Mouse (Mus musculus) c-Kit-positive CD71-positive TER-119-positive erythroid progenitor cells, embryonic 14.5 days (primary cell): Measurements from ENCODE around the gene Dpf3.

Experiments used
- DNase-seq: peaks from one replicate; pipeline ENCODE4 v3.0.0-alpha.2; 2013; ENCODE audit warnings: low spot score

Dpf3 gene

DNA sequence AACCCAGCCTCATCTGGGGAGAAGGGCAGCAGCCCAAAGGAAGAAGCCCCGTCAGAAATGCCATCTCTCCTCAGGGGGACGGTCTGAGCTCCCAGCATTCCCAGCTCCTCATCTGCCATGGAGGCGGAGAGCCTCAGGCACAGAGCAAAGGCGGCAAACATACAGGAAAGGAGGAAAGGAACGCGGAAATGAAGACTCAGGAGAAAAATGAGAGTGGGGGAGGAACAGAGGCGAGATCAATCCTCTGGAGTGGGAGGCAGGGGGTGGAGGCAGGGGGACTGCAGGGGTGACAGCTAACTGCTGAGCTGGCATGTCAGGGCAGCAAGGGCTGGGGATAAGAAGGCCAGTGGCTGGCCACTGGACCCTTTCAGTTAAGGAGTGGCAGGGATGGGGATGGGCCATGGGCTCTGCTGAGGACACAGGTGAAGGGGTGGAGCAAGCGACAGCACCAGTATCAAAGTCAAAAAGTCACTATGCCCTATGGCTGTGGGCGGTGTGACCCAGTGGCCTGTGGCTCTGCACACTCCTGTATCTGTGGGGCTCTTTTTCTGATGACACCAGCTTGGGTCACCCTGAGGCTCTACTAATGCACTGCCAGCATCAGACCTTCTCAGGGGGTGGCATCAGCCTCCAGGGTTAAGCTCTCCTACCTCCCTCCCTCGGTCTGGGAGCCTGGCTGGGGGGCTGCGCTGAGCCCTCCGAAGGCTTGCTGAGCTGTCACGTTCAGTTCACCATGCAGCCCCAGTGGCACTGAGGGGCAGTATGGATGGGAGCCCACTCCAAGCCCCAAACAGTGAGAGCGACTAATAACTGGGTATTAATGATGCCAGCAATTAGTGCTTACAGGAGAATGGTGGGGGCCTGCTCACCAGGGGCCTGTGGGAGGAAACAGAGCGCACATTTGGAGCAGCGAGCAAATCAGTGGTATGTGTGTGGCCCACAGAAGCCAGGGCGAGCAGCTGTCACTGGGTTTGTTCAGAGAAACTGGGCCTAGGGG lies 200.7 kb downstream of the Dpf3 start:
- no peak for DNase-seq

DNA sequence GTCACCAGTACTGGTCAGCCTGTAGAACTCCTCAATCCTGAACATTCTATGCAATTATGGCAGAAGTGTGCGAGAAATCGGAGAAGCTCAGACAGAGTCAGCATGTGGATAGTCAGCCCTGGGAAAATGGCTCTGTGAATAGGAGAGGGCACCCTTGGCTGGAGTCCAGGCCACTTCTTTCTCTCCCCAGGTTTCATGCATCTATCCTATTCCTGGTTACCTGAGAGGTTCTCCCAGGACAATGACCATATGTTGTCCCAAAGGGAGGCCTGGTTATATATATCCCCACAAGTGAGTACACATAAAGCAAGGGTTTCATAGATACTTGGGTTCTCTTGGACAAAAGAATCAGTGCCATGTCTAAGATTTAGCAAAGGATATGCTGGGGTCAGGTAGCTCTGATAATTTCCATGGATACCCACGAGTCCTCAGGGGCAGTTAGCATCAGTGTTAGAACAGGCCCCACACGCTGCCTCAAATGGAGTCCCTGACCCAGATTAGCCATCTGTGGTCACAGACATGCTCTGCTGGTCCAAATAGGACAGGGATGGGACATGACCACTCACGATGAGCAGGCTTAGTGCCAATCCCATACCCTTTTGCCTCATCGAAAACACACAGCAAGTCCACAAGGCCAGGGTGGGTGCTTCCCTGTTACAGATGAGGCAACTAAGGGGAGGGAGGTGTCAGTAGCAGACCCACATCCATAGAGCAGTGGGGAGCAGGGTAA lies 203.8 kb downstream of the Dpf3 start:
- no peak for DNase-seq

DNA sequence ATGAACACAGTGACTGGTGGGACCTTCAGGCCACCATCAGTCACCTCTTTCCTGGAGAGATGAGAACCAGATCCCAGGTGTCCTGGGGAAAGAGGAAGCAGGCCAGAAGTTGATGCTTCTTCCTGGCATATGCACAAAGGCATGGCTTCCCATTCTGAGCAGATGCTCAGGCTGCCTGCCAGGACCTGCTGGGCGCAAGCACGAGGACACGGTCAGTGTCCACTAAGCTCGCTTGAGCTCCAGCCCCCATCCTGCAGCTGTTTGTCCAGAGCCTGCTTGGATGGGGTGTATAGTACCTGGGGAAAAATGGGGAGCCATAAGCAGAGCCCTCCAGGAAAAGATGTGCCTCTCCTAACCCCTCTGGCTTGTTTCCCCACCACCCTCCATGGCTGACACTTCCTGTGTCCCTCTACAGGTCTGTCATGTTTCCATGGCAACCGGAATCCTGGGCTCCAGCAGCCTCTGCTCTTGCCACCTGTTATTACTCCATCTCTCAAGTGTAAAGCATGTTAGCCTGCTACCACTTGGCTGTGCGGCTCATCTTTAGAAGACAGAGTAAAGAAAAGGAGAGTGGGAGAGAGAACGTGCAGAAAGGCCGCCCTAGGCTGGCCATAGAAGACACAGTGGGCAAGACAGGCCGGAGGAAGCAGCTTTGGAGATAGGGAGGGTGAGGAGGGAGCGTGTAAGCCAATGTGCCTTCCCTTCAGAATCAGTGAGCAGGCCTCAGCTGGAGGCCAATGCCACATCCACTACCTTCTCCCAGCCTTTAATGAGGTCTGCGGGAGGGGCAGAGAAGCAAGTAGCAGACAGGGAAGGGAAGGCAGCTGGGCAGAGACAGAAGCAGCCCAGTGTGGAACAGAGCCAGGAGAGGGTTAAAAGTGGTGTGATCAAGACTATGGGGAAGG lies 209.7 kb downstream of the Dpf3 start:
- no peak for DNase-seq

DNA sequence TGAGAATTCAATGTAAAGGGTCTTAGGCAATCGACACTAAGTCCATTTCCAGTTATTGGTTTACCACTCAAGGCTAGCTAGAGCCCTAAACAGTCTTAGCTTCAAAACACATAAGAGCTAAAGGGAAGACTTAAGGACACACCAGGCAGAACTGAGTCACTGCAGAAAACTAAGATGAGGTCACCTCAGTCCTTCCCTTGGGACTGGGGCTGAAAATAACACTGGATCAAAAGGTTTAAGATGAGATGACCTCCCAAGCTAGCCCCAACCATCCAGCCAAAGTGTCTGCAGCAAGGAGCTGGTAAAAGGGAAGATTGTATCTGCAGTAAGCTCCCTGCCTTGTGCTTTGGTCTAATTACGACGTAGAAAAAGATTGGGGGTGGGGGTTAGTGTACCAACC lies 216.3 kb downstream of the Dpf3 start:
- no peak for DNase-seq

DNA sequence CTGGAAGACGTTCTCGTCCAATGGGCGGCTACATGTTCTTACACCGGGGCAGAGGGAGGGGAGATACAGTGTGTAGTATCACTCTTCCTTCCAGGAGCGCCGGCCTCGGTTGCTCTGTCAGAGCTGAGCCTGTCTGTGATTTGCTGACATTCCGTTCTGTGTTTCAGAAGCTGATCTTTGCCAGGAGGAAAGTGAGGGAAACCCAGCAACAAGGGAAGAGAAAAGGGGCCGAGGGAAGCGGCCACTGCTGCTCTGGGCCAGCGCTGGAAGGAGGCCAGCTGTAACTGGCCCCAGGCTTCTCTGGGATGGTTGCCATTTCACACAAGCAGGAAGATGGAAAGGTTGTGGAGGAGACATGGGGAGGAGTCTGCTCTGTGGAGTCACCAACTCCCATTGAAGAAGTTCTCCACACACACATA lies 219.0 kb downstream of the Dpf3 start:
- no peak for DNase-seq

DNA sequence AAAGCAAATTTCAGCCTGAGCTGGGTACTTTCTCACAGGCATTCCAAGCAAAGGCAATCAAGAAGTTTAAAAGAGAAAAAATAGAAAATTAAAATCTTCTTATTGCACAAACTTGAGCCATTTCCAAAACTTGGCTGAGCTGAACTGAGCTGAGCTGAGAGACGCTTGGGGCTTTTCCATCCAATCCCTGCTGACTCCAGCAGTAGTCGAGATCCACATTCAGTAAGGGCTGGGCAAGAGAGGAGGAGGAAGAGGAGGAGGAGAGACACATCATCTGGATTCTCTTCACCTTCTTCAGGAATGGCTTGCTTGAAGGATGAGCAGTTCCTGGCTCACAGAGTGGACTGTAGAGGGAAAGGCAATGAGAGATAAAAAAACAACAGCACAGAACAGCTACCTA lies 227.0 kb downstream of the Dpf3 start:
- DNase-seq = no peak

DNA sequence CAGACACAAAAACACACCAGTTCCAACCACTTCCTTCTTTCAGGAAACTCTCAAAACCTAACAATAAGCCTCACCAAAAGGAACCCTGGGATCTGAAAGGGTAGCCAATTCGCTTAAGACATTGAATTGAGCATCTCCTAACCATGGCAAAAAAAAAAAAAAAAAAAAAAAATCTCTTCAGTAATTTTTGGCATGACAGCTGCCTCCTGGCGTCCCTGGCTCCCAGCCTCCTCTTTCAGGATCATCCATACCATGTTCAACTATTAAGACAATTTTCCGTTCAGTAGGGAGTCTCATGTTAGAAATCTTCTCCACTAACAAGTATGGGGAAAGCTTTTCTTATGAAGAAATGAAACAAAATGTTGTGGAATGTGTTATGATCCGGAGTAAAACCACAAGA lies 233.1 kb downstream of the Dpf3 start:
- DNase-seq = no peak

DNA sequence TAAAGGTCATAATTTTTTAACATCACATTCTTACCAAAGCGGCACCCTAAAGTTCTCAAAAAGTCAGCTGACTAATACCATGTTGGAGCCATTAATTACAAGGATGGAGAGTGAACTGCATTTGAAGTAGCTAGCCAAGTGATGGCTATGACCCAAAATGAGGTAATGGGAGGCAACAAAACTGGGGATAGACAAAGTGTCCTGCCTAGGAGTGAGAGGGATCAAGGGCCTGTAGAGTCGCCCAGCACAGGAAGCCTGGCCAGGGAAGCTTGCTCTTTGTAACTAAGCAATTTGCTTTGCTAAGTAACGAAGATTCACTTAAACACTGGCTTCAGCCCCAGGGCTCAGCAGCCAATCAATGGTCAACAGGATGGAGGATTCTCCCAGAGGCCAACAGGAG lies 238.4 kb downstream of the Dpf3 start:
- no peak for DNase-seq

DNA sequence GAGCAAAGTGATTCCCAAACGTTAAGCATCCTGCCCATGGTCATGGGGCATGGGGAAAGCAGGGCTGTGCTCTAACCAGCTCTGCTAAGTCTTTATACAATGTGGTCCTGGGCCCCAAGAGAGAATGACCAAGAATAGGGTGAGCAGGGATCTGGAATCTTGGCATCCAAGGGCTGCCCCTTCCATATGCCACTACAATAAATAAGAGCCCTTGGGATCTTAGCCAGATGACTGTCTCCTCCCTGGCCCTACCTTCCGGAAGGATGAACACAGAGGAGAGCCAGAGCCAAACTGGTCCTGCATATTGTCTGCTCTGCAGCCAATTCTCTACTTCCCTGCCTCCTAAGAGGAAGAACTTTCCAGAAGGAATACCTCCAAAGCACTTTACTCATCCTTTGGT lies 238.9 kb downstream of the Dpf3 start:
- DNase-seq = no peak

DNA sequence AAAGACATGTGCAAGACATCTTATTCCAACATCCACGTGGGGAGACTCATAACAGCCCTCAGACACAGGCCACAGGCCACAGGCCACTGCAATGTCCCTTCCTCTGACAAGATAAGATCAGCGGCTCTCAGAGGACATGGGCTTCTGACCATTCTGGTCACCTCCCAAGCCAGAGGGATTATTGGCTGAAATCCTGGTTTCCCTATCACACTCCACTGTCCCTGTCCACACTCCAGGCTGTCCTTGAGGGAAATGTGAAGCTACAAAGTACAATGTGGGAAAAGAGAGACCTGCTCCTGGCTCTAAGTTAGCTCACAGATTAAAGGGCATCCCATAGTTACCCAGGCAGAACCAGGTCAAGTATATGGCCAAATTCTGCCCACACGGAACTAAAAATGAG lies 239.8 kb downstream of the Dpf3 start:
- no peak for DNase-seq

DNA sequence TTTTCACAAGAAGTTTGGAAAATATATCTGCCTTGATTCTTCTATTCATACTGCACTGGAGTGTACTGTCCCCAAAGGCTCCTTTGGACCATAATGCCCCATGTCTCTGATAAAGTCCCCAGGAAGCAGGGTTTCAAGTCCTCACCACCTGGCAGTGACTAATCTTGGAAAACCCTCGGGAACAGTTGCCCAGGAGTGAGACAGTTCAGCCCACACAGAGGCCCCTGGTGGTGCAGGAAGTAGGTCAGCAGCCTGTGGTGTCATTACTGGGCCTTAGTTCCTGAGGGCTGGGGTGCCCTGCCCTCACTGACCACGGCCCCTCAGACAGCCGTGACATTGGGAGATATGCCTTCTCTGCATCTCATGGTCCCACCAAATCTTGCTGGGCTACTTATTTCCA lies 246.5 kb downstream of the Dpf3 start:
- DNase-seq = no peak

DNA sequence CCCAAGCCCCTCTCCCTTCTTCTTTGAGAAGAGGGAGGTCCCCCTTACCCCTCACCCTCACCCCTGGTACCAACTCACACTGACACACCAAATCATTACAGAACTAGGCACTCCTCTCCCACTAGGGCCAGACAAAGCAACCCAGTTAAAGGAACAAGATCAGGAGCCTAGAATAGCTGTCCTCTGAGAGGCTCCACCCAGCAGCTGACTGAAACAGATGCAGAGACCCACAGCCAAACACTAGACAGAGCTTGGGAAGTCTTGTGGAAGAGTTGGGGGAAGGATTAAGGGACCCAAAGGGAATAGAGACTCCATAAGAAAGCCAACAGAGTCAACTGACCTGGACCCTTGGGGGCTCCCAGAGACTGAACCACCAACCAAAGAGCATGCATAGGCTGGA lies 246.9 kb downstream of the Dpf3 start:
- DNase-seq = no peak

DNA sequence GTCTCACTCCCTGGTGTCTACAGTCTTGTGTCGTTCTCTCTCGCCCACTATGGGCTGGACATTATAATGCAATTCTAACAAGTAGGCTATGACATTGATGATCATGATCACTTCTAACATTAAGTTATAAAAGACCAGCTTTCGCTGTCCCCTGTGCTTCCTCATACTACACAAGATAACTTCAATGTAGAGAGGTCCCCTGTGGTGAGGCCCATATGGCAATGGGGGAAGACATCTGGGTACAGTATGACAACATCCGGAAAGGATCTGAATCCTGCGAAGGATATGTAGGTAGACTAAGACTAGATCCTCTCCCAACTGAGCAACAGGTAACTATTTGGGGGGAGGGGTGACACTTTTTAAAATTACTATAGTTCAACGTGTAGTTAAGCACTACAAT lies 251.7 kb downstream of the Dpf3 start:
- DNase-seq = no peak

DNA sequence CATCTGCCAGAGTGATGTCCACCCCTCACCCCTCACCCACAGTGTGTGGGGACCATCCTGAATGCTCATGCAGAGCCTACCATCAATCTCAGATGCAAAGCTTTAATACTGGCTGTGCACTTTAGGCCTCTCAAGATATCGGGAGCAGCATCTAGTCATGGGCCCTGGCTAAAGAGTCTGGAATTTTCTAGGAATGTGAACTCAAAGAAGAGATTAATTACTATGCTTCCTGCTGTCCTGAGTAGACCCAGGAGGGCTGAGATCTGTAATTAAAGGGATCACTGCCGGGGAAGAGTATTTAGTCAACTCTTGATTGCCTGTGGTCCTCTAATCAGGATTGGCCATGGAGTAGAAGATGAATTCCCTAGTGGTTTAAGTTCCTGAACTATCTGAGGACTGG lies 252.5 kb downstream of the Dpf3 start:
- no peak for DNase-seq

DNA sequence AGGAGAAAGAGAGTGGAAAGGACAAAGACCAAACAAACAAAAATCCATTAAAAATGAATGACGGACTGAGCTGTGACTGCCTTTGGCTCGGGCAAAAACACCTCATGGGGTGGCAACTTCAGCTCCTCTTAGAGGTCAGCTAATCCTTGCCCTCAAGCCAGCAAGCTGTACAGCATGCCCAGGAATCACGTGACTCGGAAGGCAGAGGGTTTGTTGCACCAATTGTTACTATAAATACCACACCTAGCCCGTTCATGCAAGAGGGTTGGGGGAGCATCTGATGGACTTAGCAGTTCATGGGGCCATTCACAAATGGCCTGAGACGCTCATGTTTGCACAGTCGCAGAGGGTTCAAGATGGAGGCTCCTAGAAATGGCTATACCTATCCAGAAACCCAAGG lies 253.9 kb downstream of the Dpf3 start:
- DNase-seq = no peak

DNA sequence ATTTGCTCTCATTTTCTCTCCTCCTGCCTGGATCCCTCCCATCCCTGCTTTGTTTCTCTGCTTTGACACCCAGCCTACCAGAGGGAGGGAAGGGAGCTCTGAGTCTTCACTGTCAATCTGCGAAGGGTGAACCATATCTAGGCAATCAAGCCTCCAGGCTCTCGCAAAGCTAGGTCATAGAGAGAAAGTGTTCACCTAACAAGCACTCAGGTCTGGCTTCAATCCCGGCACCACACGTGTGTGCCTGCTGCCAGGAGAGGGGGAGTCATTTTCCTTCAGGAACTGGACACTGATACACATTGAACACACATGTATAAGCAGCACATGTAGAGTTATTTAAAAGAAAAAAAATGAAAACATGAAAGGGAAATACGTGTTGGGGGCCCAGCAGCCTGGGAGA lies 254.6 kb downstream of the Dpf3 start:
- DNase-seq = no peak

DNA sequence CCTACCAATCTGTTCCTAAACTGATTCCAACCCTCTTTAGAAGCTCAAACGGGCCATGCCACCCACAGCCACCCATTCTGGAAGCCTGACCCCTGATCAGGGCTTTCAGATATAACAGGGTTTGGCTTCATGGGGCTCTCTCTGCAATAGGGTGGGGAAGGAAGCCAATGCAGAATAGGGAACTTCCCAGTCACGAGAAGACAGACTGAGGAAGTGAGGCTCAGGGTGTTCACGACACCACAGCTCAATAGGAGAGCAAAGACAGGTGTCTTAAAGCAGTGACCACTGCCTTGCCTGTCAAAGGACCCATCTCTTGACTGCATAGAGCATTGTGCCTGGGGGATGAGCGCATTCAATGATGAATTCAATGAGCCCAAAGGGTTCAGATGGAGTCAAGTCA lies 256.3 kb downstream of the Dpf3 start:
- no peak for DNase-seq

DNA sequence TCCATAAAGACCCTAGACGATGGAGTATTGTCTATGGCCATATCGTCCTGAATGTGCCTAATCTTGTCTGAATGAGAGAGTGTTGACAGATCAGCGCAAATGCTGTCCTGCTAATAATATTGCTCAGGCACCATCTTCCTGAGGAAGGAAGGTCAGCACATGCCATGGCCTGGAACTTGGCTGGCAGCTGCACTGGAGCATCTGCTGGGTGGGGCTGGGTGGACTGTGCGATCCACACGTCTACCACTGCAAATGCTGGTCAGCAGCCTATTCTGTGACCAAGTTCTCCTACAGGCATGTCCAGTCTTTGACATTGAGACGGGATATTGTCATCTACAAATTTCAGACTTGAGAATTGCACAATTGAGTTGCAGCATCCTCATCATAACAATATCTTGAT lies 257.8 kb downstream of the Dpf3 start:
- no peak for DNase-seq

DNA sequence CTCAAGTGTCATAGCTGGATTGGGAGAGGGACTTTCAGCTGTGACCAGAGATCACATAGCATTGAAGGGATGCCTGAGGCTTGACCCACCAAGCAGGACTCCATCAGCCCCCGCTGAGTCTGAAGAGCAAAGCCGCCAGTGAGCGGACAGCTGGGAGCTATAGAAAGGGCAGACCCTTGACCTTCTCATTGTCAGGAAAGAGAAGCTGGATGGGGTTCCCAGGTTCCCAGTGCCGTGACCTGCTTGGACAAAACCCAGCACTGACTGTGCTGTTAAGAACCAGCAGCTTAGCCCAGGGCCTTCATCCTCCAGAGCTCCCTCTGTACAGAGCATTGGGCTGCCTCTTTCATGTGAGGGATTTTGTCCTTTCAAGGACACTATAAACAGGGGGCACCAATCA lies 260.5 kb downstream of the Dpf3 start:
- DNase-seq = no peak

DNA sequence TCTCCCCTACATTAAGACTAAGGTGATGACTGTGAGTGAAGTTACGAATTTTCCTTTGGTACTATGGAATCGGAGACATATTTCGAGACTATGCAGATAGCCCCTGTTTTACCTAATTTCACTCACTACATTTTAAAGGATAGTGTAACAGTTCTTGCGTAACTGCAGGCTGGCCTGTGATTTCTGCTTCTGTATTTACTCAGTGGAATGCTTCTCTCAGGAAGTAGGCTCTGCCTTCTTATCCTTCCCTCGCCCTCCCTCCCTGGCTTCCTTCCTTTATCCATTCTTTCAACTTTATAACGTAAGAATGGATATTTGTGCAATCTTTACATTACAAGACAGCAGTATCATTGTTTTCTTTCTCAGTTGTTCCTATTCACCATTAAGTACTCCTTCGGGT lies 266.6 kb downstream of the Dpf3 start:
- no peak for DNase-seq

DNA sequence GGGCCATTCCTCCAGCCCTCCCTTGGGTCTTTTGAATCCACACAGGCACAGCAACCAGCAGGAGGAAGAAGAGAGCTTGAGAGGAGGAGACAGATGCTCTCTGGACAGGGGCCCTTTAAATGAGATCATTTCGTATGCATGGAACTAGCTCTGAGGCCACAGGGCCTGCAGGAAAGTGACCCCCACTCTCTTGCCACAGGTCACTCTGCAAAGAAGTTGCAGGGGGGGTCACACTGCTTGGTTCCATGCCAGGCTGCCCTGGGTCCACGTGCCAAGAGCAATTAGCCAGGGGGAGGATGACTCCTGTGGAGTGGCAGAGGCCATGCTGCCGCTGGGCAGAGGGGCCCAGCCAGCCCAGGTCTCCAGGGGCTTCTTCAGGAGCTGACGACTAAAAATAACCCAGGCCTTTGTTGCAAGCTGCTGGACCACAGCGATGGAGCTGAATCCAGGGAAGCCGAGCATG lies 273.6 kb downstream of the Dpf3 start:
- no peak for DNase-seq

DNA sequence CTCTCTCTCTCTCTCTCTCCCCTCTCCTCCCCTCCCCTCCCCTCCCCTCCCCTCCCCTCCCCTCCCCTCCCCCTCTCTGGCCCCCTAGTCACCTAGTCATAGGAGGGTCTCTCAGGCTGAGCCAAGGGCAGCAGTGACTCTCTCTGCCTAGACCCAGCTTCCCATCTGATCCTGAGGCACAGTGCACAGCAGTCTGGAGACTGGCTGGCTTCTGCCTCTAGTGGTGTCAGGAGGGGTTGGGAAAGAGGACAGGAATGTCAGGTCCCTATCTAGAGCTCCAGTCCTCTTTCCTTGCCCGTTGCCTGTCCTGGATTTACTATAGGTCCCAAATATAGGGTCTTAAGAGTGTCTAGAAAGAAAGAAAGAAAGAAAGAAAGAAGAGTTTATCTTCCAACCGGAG lies 275.5 kb downstream of the Dpf3 start:
- DNase-seq = no peak
